Mouse (Mus musculus): Measurements from ENCODE around the gene Frat1. TPM values are rescaled to one million over a fixed set of nuclear protein-coding genes. Genes with fewer than 3 reads are reported as not detected.

Gene Frat1
- total RNA-seq, 2 experiments from 2014 or later = 2.2 to 3.8 TPM

- intact Hi-C loops (cut with DNase I) = no loop called here
Observed at GRCm38 (mm10) chr19:41813374-41813773, 16.4 kb upstream of the Frat1 start.

GRCm38 (mm10) chr19:41816410-41816809 lies 13.4 kb upstream of the Frat1 start:
- intact Hi-C loops (cut with DNase I) = no loop called here
- DNase-seq = no peak

More at GRCm38 (mm10) chr19:41813374-41813773, 16.4 kb upstream of the Frat1 start:
- no peak for DNase-seq

DNA sequence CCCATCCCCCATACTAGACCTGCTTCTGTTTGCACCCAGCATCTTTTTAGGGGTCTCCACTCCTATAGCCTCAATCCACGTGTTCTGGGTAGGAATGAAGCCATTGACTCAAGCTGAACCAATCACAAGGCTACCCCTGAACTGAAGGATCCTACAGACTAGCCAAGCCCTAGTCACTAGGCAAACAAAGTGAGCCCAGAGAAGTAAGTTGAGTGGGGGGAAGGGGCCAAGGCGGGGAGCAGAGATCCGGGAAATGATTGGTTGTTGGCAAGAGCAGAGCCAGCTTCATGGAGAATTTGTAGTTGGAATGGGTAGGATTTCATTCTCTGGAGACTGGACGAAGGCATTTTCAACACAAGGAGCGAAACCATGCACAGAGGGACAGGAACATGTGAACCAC lies 12.9 kb upstream of the Frat1 start:
- intact Hi-C loops (cut with DNase I) = no loop called here
- DNase-seq = no peak

- DNase-seq = peak in 1 of 2 experiments; percentile 42
- intact Hi-C loops (cut with DNase I) = no loop called here
Observed at GRCm38 (mm10) chr19:41817325-41817724, 12.4 kb upstream of the Frat1 start.

GRCm38 (mm10) chr19:41818749-41819148 lies 11.0 kb upstream of the Frat1 start:
- intact Hi-C loops (cut with DNase I) = no loop called here
- DNase-seq = no peak

- no peak for DNase-seq
- intact Hi-C loops (cut with DNase I) = no loop called here
Observed at GRCm38 (mm10) chr19:41821436-41821835, 8.3 kb upstream of the Frat1 start.

DNA sequence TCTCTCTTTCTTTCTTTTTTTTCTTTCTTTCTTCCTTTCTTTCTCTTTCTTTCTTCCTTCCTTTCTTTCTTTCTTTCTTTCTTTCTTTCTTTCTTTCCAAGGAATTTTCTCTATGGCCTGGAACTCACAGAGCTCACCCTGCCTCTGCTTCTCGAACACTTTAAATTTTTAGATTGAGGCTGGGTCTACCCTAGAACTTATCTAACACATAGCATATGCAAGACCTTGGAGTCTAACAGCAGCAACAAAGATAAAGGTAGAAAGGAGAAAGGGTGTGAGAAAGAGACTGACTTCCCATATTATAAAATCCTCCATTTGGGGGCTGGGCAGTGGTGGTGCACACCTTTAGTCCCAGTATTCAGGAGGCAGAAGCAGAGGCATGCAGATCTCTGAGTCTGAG lies 7.2 kb upstream of the Frat1 start:
- intact Hi-C loops (cut with DNase I) = no loop called here
- DNase-seq = no peak

GRCm38 (mm10) chr19:41824950-41825349 lies 4.8 kb upstream of the Frat1 start:
- intact Hi-C loops (cut with DNase I) = no loop called here
- no peak for DNase-seq

GRCm38 (mm10) chr19:41826529-41826928 lies 3.2 kb upstream of the Frat1 start:
- DNase-seq = no peak
- intact Hi-C loops (cut with DNase I) = no loop called here

GRCm38 (mm10) chr19:41828941-41829340 lies 829 bp upstream of the Frat1 start:
- intact Hi-C loops (cut with DNase I) = loop anchor here (2.0 kb wide), 1 partner anchor 26 kb away; the partner anchor contains the start of gene Arhgap19
- DNase-seq = no peak

DNA sequence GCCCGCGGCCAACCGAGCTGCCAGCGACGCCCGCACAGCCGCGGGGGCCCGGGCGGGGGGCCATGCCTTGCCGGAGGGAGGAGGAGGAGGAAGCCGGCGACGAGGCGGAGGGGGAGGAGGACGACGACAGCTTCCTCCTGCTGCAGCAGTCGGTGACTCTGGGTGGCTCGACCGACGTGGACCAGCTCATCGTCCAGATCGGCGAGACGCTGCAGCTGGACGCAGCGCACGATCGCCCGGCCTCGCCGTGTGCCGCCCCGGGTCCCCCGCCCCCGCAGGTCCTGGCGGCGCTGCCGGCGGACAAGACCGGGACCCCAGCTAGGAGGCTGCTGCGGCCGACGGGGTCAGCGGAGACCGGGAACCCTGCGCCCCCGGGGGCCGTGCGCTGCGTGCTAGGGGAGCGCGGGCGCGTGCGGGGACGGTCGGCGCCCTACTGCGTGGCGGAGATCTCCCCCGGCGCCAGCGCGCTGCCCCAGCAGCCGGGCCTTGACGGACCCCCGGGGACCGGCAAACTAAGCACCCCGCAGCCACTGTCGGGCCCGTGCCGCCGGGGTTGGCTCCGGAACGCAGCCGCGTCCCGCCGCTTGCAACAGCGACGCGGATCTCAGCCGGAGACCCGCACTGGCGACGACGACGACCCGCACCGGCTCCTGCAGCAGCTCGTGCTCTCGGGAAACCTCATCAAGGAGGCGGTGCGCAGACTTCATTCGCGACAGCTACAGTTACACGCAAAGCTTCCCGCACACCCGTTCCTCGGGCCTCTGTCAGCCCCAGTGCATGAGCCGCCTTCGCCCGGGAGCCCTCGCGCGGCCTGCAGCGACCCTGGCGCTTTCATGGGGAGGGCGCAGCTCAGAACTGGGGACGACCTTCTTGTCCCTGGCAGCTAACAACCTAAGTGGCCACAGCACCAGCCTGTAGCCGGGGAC lies 599 bp downstream of the Frat1 start:
- intact Hi-C loops (cut with DNase I) = loop anchor here (2.0 kb wide), 1 partner anchor 16 kb away; no protein-coding TSS in a partner anchor
- peak; percentile 56 to 83 for DNase-seq

DNA sequence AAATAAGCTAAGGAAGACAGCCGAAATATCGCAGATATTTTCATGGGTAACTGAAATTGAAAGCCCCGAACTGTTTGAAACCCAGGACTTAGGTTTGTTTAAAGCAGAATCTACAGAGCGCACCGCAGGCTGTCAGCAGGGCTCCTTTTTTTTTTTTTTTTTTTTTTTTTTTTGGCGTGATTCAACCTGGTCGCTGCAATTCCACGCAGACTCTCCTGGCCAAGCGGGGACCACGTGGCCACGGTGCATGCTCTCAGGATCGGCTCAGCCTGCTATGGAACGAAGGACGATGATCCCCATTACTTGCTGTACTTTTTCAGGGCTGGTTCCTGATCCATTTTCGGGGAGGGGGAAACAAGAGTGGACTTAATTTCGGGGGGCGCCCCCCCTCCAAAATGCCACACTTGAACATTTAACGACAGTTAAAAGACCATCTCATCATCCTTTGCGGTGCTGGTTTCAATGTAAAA lies 1.4 kb downstream of the Frat1 start:
- intact Hi-C loops (cut with DNase I) = loop anchor here (2.0 kb wide), 1 partner anchor 16 kb away; no protein-coding TSS in a partner anchor
- peak; percentile 34 to 60 for DNase-seq

GRCm38 (mm10) chr19:41831718-41832391 lies 2.1 kb downstream of the Frat1 start:
- intact Hi-C loops (cut with DNase I) = loop anchor here (2.0 kb wide), 1 partner anchor 15 kb away; no protein-coding TSS in a partner anchor
- DNase-seq = no peak

GRCm38 (mm10) chr19:41832501-41833201 lies 2.9 kb downstream of the Frat1 start:
- intact Hi-C loops (cut with DNase I) = no loop called here

DNA sequence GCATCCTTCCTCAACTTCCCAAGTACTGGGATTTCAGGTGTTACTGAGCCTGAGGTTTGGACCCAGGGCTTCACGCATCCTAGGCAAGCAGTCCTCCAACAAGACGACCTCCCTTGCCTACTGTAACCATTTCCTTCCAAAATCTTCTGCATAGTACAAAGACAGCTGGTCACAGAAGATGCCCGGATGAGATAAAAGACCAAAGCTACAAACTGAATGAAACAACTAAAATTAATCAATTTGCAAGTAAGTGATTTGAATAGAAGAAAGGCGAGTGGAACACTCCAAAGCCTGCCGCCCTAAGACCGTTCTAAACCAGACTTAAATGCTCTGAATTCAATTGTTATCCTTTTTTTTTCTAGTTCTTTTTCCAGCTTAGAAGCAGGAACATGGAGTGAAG lies 5.6 kb downstream of the Frat1 start:
- no peak for DNase-seq
- intact Hi-C loops (cut with DNase I) = no loop called here

More at GRCm38 (mm10) chr19:41832501-41833201, 2.9 kb downstream of the Frat1 start:
- DNase-seq = no peak

- peak; percentile 24 to 26 for DNase-seq
- intact Hi-C loops (cut with DNase I) = no loop called here
Observed at GRCm38 (mm10) chr19:41835816-41836215, 6.0 kb downstream of the Frat1 start.

DNA sequence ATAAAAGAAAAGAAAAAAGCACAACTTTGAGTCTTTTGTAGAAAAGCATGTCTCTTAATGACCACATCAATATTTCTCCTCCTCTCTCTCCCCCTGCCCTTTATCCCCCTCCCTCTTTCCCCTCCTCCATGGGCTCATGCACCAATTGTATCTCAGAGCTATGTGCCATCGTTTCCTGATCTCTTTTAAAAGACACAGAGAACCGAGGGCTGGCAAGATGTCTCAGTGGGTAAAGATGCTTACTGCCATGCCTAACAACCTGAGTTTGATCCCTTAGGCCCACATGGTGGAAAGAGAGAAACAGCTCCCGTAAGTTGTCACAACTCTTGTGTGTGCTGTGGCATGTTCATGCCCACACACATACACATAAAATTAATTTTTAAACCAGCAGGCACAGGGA lies 6.9 kb downstream of the Frat1 start:
- DNase-seq = no peak
- intact Hi-C loops (cut with DNase I) = no loop called here

DNA sequence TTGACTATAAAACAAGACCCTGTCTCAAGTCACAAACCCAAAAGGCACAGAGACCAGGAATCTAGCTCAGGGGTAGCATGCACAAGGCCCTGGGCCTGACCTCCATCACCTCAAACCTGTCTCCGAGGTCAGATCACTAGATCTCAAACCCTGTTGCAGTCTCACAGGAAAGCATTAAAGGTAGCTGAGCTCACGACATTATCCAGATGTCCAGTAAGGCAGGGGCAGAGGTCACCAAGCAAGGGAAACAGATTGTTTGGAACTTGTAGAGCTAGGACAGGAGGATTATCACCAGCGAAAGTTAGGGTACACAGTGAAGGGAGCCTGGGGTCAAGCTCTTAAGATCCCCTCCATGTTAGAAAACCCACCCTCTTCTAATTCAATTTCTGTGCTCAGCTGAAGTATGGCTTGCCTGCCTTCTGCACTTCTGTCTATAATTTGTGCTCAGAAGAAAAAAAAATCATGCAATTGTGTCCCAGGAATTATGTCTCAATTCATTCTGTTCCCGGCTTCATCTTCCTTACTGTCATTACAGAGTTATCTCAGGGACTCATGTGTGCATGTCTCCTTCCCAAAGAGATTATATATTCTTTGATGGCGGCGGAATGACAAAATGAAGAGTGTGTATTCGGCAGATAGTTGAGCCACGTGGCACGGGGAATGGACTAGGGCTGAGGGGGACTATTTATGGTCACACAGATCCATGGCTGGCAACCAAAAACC lies 7.6 kb downstream of the Frat1 start:
- intact Hi-C loops (cut with DNase I) = no loop called here
- DNase-seq = peak in 1 of 2 experiments; percentile 20

GRCm38 (mm10) chr19:41837917-41838261 lies 8.1 kb downstream of the Frat1 start:
- DNase-seq = no peak
- intact Hi-C loops (cut with DNase I) = no loop called here

DNA sequence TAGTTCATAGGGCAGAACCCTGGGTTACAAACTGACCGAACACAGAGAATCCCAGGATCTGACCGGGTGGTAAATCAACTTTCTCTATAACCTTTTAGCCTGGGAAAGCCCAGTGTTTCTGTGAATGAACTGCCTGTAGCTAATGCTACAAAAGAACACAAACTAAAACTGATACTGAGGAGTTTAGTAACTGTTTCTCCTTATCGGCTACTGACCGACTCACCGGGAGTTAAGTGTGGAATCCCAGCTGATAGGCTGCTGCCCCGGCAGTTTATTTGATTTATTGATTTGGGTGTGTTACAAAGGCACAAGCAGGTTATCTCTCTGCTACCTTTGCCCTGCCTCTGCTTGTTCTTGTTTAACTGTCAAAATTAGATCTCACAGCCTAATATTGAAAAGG lies 9.0 kb downstream of the Frat1 start:
- intact Hi-C loops (cut with DNase I) = no loop called here
- DNase-seq = no peak
